Mouse (Mus musculus): ENCODE measurements at regions not wholly inside any gene's neighbourhood (a gene's known extent, or its start where the extent isn't known, plus 50 kb on each side); places are given as distances from the start of the nearest gene placed in this dataset.
A peak's percentile ranks its signal among the peaks of the same experiment; 100 is the strongest.

DNA sequence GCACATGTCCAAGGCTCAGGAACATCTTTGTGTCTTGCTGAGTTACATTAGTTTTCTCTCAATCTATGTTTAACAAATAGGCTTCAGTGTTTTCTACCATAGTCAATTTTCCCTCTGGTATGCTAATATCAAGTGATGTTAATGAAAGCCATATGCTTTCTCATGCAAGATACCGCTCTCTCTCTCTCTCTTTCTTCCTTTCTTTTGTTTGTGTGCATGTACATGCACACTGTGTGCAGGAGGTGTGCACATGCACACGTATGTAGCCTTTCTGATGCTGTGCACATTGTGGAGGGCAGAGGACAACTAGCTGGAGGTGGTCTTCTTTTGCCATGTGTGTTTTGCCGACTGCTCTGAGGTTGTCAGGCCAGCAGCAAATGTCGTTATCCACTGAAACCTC is 69.0 kb upstream of the Klf12 start:
- no peak for DNase-seq (ENCODE audit: low read depth, low spot score)

- DNase-seq (ENCODE audit: low read depth, low spot score) = peak; percentile 21
Observed at GRCm38 (mm10) chr14:100352961-100353452, 68.5 kb upstream of the Klf12 start.

DNA sequence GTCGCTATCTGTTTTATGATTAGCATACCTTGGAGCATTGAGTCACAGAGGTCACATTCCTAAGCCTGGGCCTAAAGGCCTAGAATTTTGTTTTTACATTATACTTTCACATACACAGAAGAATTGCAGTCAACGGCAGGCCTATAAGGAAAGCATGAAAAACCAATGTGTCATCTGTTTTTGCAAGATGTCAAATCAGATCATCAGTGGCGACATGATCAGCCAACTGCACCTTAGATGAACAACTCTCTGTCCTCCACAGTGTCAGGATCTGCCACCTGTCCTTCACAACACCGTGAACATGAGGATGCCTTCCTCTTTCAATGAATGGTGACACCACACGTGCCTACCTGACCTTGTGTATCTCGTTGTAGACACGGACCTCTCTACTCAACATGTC is 66.5 kb upstream of the Klf12 start:
- peak; percentile 57 for DNase-seq (ENCODE audit: low read depth, low spot score)

DNA sequence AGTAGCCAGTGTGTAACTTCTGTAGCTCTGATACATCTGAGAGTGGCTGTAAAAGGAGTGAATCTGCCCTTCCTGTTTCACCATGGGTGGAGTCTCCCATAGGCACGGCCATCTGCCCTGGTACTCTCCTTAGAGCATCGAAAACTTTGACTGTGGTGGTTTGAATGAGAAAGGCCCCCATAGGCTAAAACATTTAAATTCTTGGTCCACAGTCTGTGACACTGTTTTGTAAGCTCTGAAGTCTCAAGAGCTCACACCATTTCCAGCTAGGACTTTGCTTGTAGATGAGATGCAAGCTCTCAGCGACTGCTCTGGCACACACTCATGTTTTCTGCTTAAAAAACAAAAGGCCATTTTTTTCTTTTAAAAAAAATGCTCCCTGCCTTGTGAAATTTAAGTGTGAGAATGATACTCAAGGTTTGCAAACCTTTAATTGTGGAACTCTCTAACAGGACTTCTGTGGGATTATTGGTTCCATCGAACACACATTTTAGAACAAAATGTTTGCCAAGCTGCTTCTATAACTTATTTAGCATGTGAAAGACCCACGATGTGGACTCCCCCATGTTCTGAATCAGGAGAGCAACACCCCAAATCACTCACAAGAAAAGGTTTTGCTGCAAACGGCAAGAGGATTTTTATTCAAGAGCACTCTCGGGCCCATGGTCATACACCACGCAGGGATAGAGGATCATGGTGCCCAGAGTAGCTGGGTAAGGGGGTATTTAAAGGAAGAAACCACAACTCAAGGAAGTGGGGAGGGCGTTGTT is 65.7 kb upstream of the Klf12 start:
- peak; percentile 86 for DNase-seq (ENCODE audit: low read depth, low spot score)

- no peak for DNase-seq (ENCODE audit: low read depth, low spot score)
Observed at GRCm38 (mm10) chr14:100348336-100349164, 64.1 kb upstream of the Klf12 start.

DNA sequence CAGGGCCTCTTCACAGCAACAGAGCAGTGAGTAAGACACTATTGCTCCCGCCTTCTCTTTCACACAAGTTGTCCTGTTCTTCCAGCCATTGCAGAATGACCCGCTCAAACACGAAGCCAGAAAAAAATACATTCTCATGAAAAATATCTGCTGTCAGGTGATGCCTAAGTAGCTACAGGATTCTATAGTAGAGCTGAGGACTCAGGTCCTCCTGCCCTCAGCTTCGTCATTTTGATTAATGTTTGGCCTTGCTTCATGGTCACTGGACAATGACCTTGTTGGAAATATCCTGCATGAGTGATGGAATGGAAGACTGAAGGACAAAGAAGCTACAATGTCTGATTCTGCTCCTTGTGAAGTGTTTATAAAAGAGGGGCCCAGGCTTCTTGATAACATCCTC is 52.4 kb upstream of the Klf12 start:
- no peak for DNase-seq (ENCODE audit: low read depth, low spot score)

Measured in ES-CJ7 (cell line).